ENCODE assay signal across 8 mouse cellular contexts in the genomic region with DNA sequence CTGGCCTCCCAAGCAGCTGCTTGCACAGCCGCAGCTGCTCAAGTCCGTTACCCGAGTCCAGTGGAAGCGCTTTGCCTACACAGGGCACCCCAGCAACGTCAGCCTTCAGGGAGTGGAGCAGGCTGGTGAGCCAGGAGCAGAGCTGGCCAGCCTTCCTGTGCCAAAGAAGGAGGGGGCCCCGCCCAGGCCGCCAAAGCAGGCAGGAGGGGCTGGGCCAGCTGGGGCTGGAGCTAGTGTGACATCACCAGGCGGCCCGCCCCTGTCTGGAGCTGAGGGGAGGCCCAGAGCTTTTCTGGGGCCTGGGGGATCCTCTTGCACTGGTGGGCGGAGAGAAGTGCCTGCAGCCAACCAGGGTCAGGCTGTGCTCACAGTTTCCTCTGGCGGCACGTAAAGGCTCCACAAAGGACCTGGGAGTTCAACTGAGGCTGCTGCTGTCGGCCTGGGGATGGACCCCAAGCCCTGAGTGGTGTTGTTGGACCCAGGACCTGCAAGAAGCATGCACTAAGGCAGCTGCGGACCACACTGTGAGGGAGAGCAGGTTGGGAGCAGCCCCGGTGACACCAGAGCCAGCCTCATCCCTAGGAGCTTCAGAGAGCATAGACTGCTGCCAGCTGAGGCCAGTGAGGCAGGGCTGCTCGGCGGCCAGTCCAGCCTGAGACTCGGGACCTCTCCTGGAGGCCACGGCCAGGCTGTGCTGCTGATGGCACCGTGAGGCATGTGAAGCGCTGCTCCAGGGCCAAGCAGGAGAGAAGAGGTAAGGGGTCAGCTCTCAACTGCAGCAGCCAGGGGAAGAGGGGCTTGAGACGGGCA. TPM values are rescaled to one million over a fixed set of nuclear protein-coding genes. Genes with fewer than 3 reads are reported as not detected.
DNase-seq lines count a peak whose midpoint lies in the region; ATAC-seq and TF ChIP-seq lines count a peak whose summit lies in the region.

A gene (plus strand): TSS at position 370 of the 810 bp plus-strand sequence.

- H3K9ac ChIP-seq in MEL (ENCODE audit: control insufficient read depth, low read depth, low read length, poor library complexity, severe bottlenecking): no peak within 1 kb of the TSS
- H3K9ac ChIP-seq in liver, postnatal 0 days (replicated peaks): peak within 1 kb of the TSS; percentile 39
- H3K9ac ChIP-seq in neural tube, embryonic 14.5 days (replicated peaks; ENCODE audit: low read depth, low read length): peak within 1 kb of the TSS; percentile 25

- H3K27ac ChIP-seq in MEL (ENCODE audit: control insufficient read depth, low read depth, low read length): no peak within 1 kb of the TSS
- H3K27ac ChIP-seq in liver, postnatal 0 days (ENCODE audit: low read depth): peak within 1 kb of the TSS; percentile 49
- peak within 1 kb of the TSS; percentile 81 for H3K27ac ChIP-seq in neural tube, embryonic 14.5 days (ENCODE audit: low read depth, low read length)

- no peak within 1 kb of the TSS for H3K4me3 ChIP-seq in MEL (ENCODE audit: control insufficient read depth in 1 of 2, insufficient read depth in 1 of 2, low read depth in 2 of 2, low read length in 2 of 2)
- H3K4me3 ChIP-seq in liver, postnatal 0 days (ENCODE audit: low read depth, low read length): peak within 1 kb of the TSS; percentile 31
- peak within 1 kb of the TSS; percentile 25 for H3K4me3 ChIP-seq in neural tube, embryonic 14.5 days (ENCODE audit: low read depth, low read length)

- no peaks in the 10 kb centered on the region for H3K79me2 ChIP-seq in MEL (ENCODE audit: control insufficient read depth, insufficient read depth, low read length, poor library complexity)

- ATAC-seq in liver, postnatal 0 days: peak; percentile 76
- peak; percentile 95 for ATAC-seq in neural tube, embryonic 14.5 days (ENCODE audit: low read depth)

- intact Hi-C loops in heart, postnatal 36 days (cut with DNase I): loop anchor here (1.0 to 2.0 kb wide), 2 partner anchors 32 to 59 kb away; no protein-coding TSS in a partner anchor

- H3K27me3 ChIP-seq in MEL (ENCODE audit: control insufficient read depth in 1 of 2, insufficient read depth in 2 of 2, low read length in 2 of 2): no peaks in the 10 kb centered on the region
- H3K27me3 ChIP-seq in liver, postnatal 0 days (ENCODE audit: insufficient read depth, low read length): no peaks in the 10 kb centered on the region
- H3K27me3 ChIP-seq in neural tube, embryonic 14.5 days (ENCODE audit: control insufficient read depth, insufficient read depth, low read length): no peaks in the 10 kb centered on the region

- no peak for TF ChIP-seq CTCF in MEL (IDR thresholded peaks at IDR 0.05 in 2 of 3, conservative IDR thresholded peaks at IDR 0.05 in 1 of 3; ENCODE audit: control insufficient read depth in 1 of 3, insufficient read depth in 1 of 3, low read depth in 2 of 3, low read length in 3 of 3, poor library complexity in 1 of 3, severe bottlenecking in 1 of 3)
- no peak for TF ChIP-seq CTCF in liver, postnatal 0 days (IDR thresholded peaks at IDR 0.05; ENCODE audit: low read depth)

- peak; percentile 10 for DNase-seq in MEL (ENCODE audit: low read depth, low spot score)
- DNase-seq in cerebellum, adult 18-20 months: peak; percentile 80 to 86
- peak; percentile 93 for DNase-seq in forelimb bud, embryonic 11.5 days (ENCODE audit: low read depth, low spot score)
- peak; percentile 85 to 88 for DNase-seq in heart, postnatal 36 days
- peak; percentile 75 for DNase-seq in layer of hippocampus, adult 11-12 months (ENCODE audit: low spot score)
- DNase-seq in liver, postnatal 0 days: peak; percentile 81
- DNase-seq in thymus, postnatal 0 days (ENCODE audit: low spot score): peak; percentile 94

- TF ChIP-seq EP300 in MEL (IDR thresholded peaks at IDR 0.05; ENCODE audit: low read depth in 1 of 2, low read length in 2 of 2): no peak
- TF ChIP-seq EP300 in liver, postnatal 0 days (IDR thresholded peaks at IDR 0.05; ENCODE audit: low read depth): no peak

- no peaks in the 10 kb centered on the region for H3K36me3 ChIP-seq in MEL (ENCODE audit: control insufficient read depth in 1 of 2, insufficient read depth in 2 of 2, low read length in 2 of 2)
- no peaks in the 10 kb centered on the region for H3K36me3 ChIP-seq in liver, postnatal 0 days (replicated peaks; ENCODE audit: insufficient read depth, low read length)
- no peaks in the 10 kb centered on the region for H3K36me3 ChIP-seq in neural tube, embryonic 14.5 days (ENCODE audit: control insufficient read depth, insufficient read depth, low read length)

- TF ChIP-seq RAD21 in MEL (IDR thresholded peaks at IDR 0.05; ENCODE audit: low read depth, low read length): no peak

- 4% methylated on average over 22 of the region's 22 CpGs for WGBS in liver, postnatal 0 days (ENCODE audit: insufficient replicate concordance)
- WGBS in neural tube, embryonic 14.5 days: 2% methylated on average over 22 of the region's 22 CpGs

- no peaks in the 10 kb centered on the region for H3K4me1 ChIP-seq in MEL (ENCODE audit: control insufficient read depth in 1 of 2, insufficient read depth in 2 of 2, low read length in 2 of 2)
- peaks cover 10% of the 10 kb centered on the region for H3K4me1 ChIP-seq in liver, postnatal 0 days (ENCODE audit: insufficient read depth)
- peaks cover 27% of the 10 kb centered on the region for H3K4me1 ChIP-seq in neural tube, embryonic 14.5 days (ENCODE audit: control insufficient read depth, insufficient read depth, low read length)

- H3K9me3 ChIP-seq in MEL (replicated peaks; ENCODE audit: insufficient read depth, low read length): no peaks in the 10 kb centered on the region
- no peaks in the 10 kb centered on the region for H3K9me3 ChIP-seq in liver, postnatal 0 days (ENCODE audit: low read length)
- no peaks in the 10 kb centered on the region for H3K9me3 ChIP-seq in neural tube, embryonic 14.5 days (ENCODE audit: control insufficient read depth, low read length)

- peak within 1 kb of the TSS; percentile 27 for H3K4me2 ChIP-seq in liver, postnatal 0 days (ENCODE audit: low read depth, low read length)
- H3K4me2 ChIP-seq in neural tube, embryonic 14.5 days (ENCODE audit: low read depth, low read length): peak within 1 kb of the TSS; percentile 43

- TF ChIP-seq POLR2A in MEL (IDR thresholded peaks at IDR 0.05; ENCODE audit: control insufficient read depth in 1 of 2, insufficient read depth in 1 of 2, low read depth in 1 of 2, low read length in 2 of 2, poor library complexity in 1 of 2): no peak

TF ChIP-seq in MEL, 35 proteins besides CTCF, POLR2A, EP300 and RAD21:
- TF ChIP-seq ZC3H11A (IDR thresholded peaks at IDR 0.05; ENCODE audit: low read depth, low read length): no peak
- no peak for TF ChIP-seq HCFC1 (IDR thresholded peaks at IDR 0.05; ENCODE audit: low read depth, low read length)

RNA-seq across cellular contexts. Expression of the gene that starts here (rescaled TPM):
- 0.08 TPM in 1 of 2 replicates, not detected in the other for total RNA-seq in MEL (2012; rRNA removed)
- not detected for polyA plus RNA-seq in MEL (2012; ENCODE audit: insufficient read depth in 1 of 2, insufficient read length in 2 of 2, low read depth in 1 of 2, low replicate concordance in 2 of 2, missing spikeins in 1 of 2)
- total RNA-seq in heart, postnatal 36 days (2021): 10 to 100 TPM; 51.2 to 67.0 TPM
- polyA plus RNA-seq in liver, postnatal 0 days (2015; fragmentation: Nextera tagmentation; extraction: Ambion mirVana): 3.8 and 4.4 TPM in 2 replicates
- polyA plus RNA-seq in neural tube, embryonic 14.5 days (2014; fragmentation: Nextera tagmentation; extraction: Ambion mirVana): 2.7 and 14.5 TPM in 2 replicates
- 29.8 and 34.7 TPM in 2 replicates for polyA plus RNA-seq in thymus, postnatal 0 days (2015; fragmentation: Nextera tagmentation; extraction: Ambion mirVana)

Comparison
In these comparisons a context has a peak if more than half of its experiments do, and no peak if none do; other contexts are left out.
1. RNA of the gene that starts here (total RNA-seq): 51.2 to 67.0 TPM in heart, postnatal 36 days; 0.08 TPM in MEL; every median in the first group is over 10 times any median in the second.
2. Peak in DNase-seq in MEL; RNA of the gene not detected or under 1 TPM.
3. DNase-seq: peak in every context shown above with its lines; median percentile 94 in thymus, postnatal 0 days; 93 in forelimb bud, embryonic 11.5 days; 86 in heart, postnatal 36 days; 83 in cerebellum, adult 18-20 months; 81 in liver, postnatal 0 days; 75 in layer of hippocampus, adult 11-12 months; 10 in MEL.
4. H3K4me3 ChIP-seq: peak in liver, postnatal 0 days (single experiment) and neural tube, embryonic 14.5 days (single experiment); none in MEL (0 of 2).